Mouse (Mus musculus) adrenal gland, postnatal 10 days (tissue): Measurements from ENCODE around the gene Mroh2a. TPM values are rescaled to one million over a fixed set of nuclear protein-coding genes. Genes with fewer than 3 reads are reported as not detected.

Experiments
- DNase-seq: peaks from one replicate; pipeline ENCODE4 v3.0.0; 2021; ENCODE audit warnings: mixed read lengths
- long read RNA-seq, 2 experiments: library from polyadenylated mRNA; stranded (forward); transcript quantifications; one replicate each; pipeline ENCODE4 v2.0.0; 2021
- total RNA-seq, 2 experiments: library from RNA; stranded (reverse); gene quantifications; 2 replicates each; pipeline ENCODE4 v1.2.3; 2021

Gene Mroh2a
- 1 to 10 TPM in 1 of 2 experiments, under 1 TPM in 1; 0.67 to 1.3 TPM for total RNA-seq
- long read RNA-seq, experiment 1, partial matches to known transcripts: 0 of 1 reads
- long read RNA-seq, experiment 1, other reads (novel, unspliced or antisense): 1 of 1 reads
- long read RNA-seq, experiment 2: 0 reads

DNA sequence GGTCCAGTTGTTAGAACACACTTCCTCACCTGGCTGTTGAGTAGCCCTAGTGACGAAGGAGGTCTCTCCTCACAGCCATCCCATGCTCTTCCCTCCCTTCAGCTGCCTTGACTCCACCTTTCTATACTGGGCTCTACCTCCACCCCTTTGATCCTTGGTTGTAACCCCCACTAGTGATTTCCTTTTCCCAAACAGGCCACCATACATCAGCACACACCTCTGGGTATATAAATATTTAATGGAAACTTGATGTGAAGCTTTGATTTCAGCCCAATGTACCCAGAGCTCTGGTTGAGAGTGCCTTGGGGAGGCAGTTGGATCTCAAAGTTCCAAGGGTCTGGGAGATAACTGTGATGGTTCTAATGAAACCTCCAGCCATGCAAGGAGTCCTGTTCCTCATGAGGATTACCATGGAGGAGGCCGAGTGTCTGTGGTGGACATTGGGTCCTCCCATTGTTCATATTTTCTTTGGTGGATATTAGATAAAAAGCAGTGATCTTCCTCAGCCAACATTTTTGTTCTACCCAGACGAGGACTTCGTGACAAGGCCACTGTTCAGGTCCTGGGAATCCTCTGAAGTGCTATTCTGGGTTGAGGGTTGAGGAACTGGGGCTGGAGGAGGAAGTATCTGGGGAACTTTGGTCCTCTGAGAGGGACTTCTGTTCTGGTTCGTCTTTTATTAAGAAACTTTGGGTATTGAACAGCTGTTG is at the start of gene Mroh2a:
TSS of gene Mroh2a (plus strand) at position 317 of the 710 bp plus-strand sequence.
- DNase-seq: no peak

DNA sequence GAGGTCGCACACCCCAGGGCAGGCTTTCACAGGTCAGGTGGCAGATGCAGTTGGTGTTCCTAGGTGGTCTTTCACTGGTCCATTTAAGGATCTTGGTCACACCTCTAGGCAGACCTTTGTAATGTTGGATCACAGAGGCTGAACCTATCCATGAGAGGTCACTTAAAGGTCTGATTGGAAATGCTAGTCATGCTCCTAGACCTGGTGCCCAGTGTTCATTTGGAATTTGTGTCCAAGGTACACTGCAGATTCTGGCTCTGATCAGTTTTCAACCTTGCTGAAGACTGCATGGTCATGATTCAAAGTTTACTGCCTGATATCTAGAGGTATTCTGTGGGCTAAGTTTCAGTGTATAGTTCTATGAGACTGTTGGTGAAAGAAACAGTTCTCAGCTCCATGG is 47.1 kb upstream of the Mroh2a start:
- DNase-seq: no peak

DNA sequence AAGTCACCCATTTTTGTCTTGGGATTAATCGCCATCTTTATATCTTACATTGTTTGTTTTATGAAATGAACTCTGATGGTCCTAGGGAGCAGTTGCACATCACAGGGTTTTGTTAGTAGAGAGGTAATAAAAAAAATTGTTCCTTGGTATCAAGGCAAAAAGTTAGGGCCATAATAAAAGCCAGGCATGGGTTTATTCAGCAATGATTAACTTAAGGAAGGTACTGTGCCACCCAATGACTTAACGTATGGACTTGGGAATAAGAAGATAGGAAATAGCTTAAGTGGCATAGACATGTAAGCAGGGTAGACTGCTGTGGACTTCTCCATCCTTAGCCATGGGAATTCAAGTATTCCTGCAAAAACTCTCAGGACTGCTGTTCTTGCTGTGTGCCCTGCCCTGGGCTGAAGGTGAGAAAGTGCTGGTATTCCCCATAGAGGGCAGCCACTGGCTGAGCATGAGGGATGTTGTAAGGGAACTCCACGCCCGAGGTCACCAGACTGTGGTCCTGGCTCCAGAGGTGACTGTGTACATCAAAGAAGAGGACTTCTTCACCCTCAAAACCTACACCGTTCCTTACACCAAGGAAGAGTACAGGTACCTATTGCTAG is 40.4 kb upstream of the Mroh2a start:
- DNase-seq: no peak

DNA sequence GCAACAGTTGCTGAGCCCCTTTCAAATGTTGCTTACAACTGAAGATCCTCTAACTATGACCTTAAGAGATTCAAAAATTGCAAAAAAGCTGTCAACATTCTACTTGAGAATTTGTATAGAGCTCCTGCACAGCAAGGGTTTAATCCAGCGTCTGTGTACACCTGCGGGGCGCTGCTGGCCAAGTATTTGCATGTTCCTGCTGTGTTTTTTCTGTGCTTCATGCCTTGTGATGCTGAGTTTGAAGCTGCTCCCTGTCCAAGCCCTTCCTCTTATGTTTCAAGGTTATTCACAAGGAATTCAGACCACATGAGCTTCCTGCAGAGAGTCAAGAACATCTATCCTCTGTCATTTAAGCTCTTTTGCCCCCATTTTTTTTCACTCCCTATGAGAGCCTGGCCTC is 34.6 kb upstream of the Mroh2a start:
- no peak for DNase-seq

DNA sequence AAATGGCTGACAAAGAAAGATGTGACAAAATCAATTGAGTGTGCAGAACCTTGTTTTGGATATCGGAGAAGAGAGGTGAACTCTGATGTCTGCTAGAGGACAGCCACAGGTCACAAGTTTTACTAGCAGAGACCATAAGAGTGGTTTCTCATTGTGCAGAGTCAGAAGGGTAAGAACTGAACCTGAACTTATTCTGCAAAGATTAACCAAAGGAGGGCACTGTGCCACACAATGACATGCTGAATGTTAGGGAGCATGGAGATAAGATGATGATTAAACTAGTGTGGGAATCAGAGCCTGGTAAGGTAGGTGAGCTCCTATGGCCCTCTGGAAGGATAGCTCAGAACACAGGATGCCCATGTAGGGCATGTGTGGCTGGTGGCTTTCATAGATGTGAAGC is 31.1 kb upstream of the Mroh2a start:
- no peak for DNase-seq

DNA sequence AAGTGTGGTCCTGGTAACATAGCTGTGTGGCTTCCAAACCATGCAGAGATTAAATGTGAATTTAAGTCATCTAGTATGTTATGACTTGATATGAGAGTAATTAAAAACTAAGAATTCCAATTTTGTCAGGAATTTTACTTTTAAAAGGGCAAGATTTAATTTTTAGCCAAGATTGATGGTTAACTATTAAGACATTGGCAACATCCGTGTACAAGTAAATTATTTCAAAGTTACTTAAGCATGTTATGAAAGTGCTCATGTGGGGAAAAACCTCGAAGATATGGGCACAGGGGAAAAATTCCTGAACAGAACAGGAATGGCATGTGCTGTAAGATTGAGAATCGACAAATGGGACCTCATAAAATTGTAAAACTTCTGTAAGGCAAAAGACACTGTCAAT is 29.3 kb upstream of the Mroh2a start:
- no peak for DNase-seq

DNA sequence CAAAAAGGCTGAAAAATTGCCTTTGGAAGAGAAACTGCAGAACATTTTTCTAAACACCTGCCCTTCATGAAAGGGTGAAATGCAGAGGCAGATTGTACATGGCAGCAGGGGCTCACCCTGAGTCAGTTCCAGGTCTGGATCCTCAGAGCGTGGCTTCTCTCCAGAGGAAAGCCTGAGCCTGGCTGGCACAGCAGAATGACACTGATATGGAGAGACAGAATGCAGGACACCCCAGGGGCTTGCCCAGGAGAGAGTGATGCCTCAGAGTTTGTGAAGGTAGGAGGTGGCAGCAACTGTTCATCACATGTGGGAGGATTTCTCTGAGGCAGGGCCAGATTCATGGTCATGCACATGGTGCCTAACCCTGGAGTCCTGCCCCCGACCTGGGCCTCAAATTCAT is 26.8 kb upstream of the Mroh2a start:
- no peak for DNase-seq

DNA sequence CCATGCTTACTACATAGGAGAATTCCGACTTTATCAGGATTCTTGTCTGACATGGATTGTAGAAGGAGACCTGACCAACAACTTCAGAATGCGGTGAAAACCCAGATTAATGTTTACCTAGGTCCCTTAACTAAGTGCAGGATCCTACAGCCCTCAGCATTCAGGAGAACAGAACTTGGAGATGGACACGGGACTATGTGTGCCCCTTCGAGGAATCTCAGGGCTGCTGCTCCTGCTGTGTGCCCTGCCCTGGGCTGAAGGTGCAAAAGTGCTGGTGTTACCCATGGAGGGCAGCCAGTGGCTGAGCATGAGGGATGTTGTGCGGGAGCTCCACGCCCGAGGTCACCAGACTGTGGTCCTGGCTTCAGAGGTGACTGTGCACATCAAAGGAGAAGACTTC is 26.3 kb upstream of the Mroh2a start, which contains the start of gene Ugt1a2:
TSS of gene Ugt1a2 (plus strand) at position 146 of the 400 bp plus-strand sequence.
- no peak for DNase-seq

DNA sequence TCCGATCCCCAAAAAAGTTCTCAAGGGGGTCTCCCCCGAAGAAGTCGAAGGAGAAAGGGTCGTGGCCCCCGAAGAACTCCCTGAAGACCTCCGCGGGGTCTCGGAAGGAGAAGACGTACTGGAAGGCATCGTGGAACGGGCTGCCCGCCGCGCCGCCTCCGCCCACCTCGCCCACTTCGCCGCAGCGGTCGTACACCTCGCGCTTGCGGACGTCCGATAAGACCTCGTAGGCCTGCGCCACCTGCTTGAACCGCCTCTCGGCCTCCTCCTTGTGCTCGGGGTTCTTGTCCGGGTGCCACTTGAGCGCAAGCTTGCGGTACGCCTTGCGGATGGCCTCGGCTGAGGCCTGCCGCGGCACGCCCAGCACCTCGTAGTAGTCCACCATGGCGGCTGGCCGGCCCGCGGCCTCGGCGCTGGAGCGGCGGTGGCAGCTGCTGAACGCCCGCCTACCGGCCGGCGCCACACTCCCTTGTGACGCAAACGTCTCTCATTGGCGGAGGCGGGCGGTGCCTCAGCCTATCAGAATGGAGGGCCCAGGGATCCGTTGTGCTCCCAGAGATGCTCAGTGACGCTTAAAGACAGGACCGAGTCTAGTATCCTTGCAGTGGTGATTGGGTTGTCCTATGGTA is 21.4 kb upstream of the Mroh2a start, which contains the start of gene Dnajb3:
TSS of gene Dnajb3 (minus strand) at position 489 of the 629 bp plus-strand sequence.
- peak; percentile 85 for DNase-seq

DNA sequence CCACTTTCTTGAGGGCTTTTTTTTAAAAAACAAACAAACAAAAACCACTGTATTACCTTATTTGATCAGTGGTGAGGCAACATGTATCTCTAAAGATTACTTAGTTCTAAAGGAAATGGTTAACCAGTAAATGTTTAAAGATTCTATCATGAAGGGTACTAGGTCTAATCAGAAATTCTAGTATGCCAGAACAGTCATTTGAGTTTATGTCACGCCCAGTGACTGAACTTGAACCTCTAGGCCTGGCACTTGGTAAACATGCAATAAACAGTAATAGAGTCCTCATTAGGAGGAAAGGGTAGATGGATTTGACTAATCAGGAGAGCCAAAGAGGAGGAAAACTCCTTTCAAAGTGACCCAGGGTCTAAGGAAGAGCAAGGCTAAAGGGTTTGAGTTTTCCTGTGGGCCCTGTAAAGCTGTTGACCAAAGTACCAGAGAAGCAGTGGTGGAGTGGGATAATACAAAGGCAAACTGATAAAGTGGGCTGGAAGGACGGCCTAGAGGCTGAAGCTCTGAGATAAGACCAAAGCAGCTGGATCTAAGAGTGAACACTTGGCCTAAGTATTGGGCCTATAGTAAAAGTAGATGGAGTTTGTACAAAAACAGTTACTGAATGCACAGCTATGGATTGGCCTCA is 19.8 kb upstream of the Mroh2a start:
- no peak for DNase-seq

DNA sequence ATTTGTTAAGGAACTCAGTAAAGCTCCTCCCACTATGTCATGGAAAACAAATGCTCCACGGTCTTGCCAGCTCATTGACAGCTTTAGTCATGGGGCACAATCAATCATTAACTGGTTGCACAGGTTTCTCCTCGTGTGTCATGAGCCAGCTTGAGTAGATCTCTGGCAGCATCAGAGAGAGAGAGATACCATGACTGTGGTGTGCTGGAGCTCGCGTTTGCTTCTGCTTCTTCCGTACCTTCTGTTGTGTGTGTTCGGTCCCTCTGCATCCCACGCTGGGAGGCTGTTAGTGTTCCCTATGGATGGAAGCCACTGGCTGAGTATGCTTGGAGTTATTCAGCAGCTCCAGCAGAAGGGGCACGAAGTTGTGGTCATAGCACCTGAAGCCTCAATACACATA is 15.0 kb upstream of the Mroh2a start, which contains the start of gene Ugt1a1:
TSS of gene Ugt1a1 (plus strand) at position 148 of the 400 bp plus-strand sequence.
- no peak for DNase-seq

DNA sequence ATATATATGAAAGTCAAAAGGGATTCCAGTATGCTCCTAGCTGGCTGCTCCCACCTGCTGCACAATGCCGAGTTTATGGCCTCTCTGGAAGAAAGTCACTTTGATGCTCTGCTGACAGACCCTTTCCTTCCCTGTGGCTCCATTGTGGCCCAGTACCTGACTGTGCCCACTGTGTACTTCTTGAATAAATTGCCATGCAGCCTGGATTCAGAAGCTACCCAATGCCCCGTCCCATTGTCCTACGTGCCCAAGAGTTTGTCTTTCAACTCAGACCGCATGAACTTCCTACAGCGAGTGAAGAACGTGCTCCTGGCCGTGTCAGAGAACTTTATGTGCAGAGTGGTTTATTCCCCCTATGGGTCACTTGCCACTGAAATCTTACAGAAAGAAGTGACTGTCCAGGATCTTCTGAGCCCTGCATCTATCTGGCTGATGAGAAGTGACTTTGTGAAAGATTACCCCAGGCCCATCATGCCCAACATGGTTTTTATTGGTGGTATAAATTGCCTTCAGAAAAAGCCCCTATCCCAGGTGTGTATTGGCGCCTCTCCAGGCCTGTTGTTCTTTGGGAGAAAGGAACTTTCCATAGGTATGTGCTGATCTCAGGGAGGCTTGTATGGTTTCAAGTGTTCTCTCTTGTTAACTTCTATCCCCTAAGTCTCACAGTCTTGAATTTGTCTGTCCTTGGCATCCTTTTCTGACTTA is 14.3 kb upstream of the Mroh2a start:
- no peak for DNase-seq

DNA sequence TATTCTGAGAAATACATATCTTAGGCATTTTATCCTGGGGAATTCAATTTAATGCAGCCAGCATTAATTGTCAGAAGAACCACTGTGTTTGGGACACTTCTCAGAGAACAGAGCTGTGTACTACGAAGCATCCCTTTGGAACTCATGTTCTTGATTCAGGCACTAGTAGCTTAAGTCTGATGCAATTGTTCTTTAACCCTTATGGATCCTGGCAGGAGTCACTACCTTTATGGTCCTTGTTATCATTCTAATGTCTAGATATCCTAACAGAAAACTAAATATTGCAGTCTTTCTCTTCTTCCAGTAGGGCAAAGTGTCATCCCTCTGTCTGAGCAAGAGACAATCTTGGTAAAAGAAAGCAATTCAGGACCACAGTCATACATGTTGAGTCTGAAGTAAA is 13.7 kb upstream of the Mroh2a start:
- no peak for DNase-seq

DNA sequence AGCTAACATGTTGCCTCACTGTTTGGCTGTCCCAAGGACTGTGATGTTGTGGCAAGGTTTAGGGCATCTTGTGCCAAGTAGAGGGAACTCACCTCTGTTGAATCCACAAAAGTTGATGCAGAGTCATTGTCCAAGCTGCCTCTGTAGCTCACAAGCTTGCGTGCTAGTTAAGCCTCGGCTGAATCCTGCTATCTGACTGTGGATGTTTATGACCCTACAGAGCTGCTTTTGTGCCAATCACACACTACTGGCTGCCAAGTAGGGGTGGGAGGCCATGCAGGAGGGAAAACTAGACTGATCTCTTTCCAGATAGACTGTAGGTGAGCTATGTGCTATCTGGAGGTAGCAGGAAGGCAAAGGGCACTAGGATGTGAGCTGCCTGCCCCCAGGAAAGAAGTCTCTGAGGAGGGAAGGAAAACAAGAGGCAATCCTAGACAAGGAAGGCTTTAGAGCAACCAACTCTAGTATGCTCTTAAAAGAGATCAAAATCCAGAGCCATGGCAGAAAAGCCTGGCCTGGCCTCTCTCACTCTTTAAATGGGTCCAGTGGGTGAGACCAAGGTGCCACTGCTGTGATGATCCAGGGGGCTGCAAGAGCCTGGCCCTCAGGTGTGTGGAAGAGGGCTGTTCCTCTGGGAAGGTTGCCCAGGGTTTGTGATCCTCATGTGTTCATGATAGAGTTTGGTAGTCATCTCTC is 12.9 kb upstream of the Mroh2a start:
- no peak for DNase-seq

DNA sequence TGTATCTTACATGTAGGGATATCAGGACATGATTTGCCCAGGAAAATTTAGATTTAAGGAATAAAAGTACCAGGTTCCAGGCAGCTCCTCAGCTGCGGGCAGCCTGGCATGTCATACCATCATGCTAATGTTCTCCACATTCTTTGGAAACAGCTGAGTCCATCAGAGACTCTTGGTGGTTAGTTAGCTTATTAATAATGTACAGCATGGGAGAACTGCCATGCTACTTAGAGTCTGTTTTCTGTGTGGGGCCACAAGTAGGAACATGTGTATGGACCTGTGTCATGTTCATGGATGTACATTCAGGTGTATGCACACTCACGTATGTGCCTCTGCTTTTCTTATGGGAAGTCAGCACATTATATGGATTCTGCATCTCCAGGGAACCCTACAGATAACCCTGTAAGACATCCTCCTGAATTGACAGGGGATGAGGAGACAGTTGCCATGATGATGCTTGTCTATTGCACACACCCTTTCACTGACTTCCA is 12.3 kb upstream of the Mroh2a start:
- no peak for DNase-seq

DNA sequence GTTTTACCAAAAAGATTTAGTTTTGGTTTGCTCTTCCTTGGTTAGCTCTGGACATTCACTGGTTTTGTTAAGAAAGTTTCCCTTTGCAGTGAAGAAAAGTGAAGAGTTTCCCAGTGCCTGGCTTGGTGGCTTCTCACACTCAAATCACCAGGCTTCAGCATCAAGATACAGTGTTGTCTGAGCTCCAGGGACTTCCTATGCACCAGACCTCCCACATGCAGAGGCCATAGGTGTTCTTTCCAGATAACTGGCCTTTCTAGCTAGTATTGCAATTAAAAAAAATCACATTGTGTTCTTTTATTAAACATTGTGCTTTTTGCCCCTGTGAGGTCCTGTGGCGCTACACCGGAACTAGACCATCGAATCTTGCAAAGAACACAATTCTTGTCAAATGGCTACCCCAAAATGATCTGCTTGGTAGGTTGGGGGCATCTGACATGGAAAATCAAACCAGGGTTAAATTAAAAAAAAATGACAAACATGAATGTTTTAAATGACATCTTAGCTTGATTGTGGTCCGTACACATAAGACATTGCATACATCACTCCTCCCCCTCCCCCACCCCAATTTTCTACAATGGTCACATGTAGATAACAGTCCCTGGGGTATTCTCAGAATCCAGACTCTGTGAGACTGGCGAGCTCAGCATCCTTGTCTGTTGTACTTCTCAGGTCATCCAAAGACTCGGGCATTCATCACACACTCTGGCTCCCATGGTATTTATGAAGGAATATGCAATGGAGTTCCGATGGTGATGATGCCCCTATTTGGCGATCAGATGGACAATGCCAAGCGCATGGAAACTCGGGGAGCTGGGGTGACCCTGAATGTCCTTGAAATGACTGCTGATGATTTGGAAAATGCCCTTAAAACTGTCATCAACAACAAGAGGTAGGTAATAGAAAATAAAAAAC is 11.1 kb upstream of the Mroh2a start:
- DNase-seq: no peak

DNA sequence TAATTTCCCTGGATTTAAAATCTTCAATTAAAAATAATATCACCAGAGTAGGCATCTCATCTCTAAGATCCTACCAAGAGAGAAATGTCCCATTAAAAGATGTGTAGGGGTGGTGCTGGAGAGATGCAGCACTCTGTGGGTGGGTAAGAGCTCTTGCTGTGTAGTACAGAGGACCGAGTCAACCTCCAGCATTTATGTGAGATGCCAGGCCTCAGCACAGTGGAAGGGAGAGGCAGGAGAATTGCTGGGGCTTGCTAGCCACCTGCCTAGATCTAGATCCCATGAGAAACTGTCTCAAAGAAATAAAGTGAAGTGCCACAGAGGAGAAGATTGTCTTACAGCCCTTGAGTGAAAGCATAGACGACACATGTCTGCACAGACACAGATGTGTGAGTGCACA is 10.2 kb upstream of the Mroh2a start:
- no peak for DNase-seq

DNA sequence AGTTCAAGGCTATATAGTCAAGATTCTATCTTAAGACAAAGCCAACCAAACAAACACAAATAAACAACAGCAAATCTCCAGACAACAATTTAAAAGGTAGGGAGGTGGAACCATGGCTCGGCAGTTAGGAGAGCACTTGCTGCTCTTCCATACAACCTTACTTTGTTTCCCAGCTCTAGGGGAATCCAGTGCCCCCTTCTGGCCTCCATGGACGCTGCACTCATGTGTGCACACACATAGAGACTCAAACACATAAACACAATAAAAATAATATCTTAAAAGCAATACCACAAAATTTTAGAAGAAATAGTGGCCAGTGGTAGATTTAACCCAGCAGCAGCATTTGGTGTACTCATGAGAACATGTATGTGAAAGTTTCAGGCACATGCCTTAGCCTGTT is 9.6 kb upstream of the Mroh2a start:
- DNase-seq: no peak

DNA sequence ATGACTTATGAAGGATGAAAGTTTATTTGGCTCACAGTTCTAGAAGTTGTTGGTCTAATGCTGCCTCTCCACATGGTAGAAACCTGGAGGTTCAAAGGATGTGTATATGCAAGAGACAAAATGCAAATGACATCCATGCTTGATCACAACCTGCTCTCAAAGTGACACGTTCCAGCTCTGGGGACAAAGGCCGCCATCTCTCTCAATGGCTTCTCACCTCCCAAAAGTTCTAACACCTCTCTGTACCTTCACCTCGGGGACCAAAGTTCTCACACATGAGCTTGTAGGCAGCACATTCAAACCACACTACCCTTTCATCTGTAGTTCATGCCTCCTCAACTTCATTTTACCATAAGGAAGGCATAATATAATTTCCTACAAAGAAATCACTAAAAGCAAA is 9.2 kb upstream of the Mroh2a start:
- DNase-seq: no peak

DNA sequence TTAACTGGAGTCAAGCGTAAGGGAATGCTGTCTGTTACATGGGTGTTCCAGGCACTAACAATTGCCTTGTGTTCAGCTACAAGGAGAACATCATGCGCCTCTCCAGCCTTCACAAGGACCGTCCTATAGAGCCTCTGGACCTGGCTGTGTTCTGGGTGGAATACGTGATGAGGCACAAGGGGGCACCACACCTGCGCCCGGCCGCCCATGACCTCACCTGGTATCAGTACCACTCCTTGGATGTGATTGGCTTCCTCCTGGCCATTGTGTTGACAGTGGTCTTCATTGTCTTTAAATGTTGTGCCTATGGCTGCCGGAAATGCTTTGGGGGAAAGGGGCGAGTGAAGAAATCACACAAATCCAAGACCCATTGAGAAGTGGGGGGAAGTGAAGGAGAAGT is 8.7 kb upstream of the Mroh2a start:
- peak; percentile 11 for DNase-seq
